Mouse (Mus musculus) spleen, postnatal 14 days (tissue): ENCODE measurements at regions not wholly inside any gene's neighbourhood (a gene's known extent, or its start where the extent isn't known, plus 50 kb on each side); places are given as distances from the start of the nearest gene placed in this dataset.

Experiments
- DNase-seq, 2 experiments: peaks; one replicate each; pipeline ENCODE4 v3.0.0; 2021 to 2022; ENCODE audit warnings: low spot score in 2 of 2

DNA sequence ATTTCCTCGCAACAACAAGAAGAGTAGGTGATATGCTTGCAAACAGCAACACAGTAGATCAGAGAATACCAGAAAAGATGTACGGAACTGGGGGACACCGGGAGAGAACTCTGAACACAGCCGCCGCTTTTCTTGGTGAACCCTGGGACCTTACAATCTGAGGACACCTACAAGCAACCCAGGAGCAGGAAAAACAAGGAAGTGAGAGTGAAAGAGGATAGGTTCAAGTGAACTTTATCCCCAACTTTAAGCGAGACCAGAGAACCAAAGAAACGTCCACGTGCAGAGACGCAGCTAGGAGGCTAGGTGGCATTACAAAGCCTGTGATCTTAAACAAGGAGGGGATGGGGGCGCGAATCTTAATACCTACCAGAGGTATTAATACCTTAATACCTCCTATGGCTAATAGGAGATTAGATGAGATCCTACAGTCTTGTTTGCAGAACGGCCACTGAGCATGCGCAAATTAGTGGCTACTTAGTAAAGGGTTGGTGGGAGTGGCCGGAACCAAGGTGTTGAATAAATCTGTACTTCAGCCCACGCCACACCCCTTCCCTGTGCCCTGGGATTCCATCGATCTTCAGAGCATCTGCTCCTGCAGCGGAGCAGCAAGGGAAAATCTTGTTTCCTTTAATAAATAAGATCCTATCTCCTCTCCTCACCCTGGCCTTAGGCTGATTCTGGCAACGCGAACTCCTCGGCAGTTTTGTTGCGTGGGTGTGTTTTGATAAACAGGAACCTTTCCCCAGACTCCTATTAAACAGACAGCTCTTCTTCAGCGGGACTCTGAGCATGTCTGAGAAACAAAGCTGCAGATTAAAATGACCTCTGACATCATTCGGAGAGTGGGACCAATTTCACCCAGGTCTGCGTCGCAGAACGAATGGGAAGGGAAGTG is 64.6 kb upstream of the Cdh5 start:
- no peak for DNase-seq

DNA sequence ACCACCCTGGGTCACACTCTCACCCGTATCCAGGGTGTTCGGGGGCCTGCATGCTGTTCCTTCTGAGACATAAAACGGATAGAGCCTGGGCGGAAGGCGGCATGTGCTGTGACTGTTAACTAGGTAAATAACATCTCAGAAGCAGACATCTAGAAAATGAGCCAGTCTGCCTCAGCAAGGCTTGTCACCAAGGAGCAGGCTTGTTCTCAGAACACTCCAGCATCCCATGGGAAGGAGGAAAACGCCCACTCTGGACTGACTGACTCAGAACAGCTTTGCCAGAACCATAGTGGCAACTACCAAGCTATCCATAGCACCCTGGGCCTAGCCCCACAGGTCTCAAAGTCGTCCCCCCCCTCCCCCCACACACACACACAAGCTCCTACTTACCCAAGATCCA is 63.8 kb upstream of the Cdh5 start:
- DNase-seq = no peak

DNA sequence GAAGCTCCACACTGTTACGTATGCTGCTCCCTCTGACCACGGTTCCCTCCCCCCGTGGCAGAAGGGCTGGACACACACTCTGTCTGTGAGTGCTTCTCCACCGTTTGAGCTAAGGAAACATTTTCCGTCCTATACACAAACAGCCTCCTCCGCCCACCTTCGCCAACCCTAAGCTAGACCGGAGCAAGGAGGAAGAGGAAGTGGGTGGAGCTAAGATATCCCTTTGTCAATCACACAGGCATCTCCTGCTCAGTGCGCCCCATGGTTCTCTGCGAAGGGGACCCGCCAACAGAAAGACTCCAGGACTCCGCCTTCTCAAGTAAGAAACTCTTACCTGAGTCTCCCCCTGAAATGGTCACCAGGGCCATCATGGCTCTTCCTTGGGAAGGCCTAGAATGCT is 61.9 kb upstream of the Cdh5 start:
- DNase-seq = no peak

DNA sequence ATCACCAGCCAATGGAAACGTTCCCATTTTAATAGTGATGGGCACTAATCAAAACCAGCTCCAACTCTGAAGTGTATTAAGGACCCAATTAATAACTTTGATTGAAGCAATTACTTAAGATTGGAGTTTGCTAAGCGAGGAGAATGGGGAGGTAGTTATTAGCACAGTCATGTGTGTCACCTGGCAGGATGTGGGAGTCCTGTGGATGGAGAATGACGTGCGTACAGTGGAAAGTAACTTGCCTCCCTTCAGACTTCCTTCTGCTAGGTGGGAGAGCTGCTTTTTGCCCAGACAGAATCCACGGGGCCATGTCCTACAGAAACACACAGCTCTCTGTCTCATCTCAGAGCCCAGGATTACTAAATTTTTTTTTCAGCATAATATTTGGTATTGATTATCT is 59.9 kb upstream of the Cdh5 start:
- DNase-seq = no peak

DNA sequence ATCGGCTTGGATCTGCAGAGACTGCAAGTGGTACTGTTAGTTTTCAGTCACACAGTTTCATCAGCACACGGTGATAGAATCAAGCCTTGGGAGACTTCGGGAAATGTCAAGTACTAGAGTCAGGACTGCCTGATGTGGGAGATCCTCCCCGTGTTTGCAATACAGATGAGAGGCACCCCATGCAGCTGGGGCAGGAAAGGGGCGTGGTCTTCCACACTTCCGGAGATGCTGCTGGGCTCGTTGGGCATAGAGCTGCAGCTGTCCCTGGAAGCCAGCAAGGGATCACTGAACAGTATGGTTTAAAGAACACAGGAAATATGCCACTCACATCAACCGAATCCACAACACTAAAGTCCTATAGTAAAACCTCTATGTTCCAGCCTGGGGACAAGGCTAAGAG is 59.0 kb upstream of the Cdh5 start:
- DNase-seq = peak in 1 of 2 experiments; percentile 13

DNA sequence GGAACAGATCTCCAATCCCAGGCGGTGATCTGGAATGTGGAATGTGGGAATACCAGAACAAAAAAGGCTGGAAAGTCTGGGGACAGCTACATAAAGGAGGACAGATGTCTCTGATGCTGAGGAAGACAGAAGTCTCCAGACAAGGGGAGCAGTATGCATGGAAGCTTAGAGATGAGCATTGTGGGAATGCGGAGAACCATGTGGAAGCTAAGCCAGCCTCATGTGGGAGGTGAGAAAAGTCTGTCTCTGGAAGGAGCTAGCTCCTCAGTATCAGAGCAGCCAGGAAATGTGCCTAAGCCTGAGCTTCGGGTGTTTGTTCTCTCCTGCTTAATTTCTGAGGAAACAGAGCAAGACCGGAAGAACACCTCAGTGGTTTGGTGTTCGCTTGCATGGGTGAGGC is 53.4 kb upstream of the Cdh5 start:
- no peak for DNase-seq

DNA sequence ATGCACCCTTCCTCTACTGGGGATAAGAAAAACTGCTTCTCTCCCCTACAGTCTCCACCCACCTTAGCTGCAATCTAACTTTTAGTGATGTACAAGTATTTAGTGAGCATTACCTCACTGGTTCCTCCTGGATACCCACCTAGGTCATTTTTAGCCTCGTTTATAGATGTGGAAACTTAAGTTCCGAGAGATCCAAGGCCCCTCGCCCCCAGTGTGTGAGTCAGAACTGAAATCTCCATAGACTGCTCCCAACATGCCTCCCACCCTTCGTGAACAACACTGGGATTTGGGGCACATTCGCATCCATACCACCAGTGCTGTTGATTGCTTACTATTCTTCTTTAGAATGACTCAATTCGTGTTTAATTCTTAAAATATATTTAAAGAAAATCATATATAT is 52.2 kb upstream of the Cdh5 start:
- DNase-seq = no peak

DNA sequence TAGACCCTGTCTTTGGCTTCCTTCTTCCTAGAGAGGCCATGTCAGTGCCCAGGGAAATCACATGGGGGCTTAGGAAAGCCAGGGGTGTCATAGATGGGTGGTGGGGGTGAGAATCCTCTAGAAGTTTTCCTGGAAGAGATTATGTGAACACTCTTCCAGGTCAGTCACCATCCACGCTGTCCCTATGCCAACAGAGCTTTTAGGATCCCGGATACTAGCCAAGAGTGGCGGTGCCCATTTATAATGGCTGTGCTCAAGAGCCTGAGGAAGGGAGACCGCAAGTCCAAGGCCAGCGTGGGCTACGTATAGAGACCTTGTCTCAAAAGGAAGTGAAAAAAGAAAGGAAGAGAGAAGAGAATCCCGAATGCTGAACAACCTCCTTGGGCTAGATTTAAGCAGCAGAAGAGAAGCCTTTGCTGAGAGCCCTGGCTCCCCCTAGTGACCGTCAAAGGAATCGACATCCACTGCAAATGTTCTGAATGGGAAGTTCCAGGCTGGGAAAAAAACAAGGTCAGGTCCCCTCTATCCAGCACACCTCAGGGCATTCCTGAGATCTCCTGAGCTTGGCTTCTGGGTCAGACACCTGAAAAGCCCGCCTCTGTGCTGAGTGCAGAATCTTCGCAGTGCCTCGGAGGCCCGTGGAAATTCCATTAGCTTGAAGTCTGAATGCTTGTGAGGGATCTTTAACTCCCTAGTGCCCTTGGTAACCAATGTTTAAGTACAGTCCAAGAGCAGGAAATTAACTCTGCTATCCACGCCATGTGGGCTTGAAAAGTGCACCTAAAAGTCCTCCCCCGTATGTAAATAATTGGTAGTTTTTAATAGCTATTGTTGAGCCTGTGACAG is 50.5 kb upstream of the Cdh5 start:
- DNase-seq = peak; percentile 14 to 27

DNA sequence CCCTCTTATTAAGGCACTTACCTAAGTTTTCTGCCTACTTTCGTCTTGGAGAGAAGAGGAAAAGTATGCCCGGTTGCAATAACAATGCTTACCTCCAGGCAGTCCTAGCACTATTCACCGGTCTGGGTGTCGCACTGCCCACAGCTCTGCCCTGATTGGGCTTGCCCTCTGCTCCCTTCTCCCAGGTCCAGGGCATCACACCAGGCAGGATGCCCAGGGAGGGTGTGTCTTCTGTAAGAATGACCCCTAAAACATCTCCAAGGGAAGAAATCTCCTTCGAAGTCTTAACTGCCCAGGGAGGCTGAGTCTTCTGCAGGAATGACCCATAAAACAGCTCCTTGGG is 49.9 kb upstream of the Cdh5 start:
- no peak for DNase-seq
